Mouse (Mus musculus) central nervous system, embryonic 11.5 days (tissue): ENCODE results near the gene Slc34a1. TPM values are rescaled to one million over a fixed set of nuclear protein-coding genes. Genes with fewer than 3 reads are reported as not detected.

ENCODE experiments used
- polyA plus RNA-seq: library from polyadenylated mRNA; depleted of rRNA; stranded (reverse); fragments of >200 nt; gene quantifications from 2 replicates; pipeline ENCODE4 v1.2.3, GENCODE M21; 2012; rRNA removed

Gene Slc34a1
- 0.12 TPM in 1 of 2 replicates, not detected in the other for polyA plus RNA-seq

GRCm38 (mm10) chr13:55398088-55398487 lies at the start of gene Slc34a1:
Gene Slc34a1 (plus strand): TSS chr13:55398187.

GRCm38 (mm10) chr13:55362453-55363060 lies 35.4 kb upstream of the Slc34a1 start, which contains the start of gene Lman2:
Gene Lman2 (minus strand): TSS chr13:55362783.

GRCm38 (mm10) chr13:55369531-55370114 lies 28.4 kb upstream of the Slc34a1 start, which contains the start of gene Rgs14:
Gene Rgs14 (plus strand): TSS chr13:55369732.

GRCm38 (mm10) chr13:55414743-55415380 lies 16.9 kb downstream of the Slc34a1 start, which contains the start of gene Pfn3:
Gene Pfn3 (minus strand): TSS chr13:55415232.

GRCm38 (mm10) chr13:55426613-55427012 lies 28.6 kb downstream of the Slc34a1 start, which contains the start of gene F12:
Gene F12 (minus strand): TSS chr13:55426793.

GRCm38 (mm10) chr13:55444937-55445315 lies 46.9 kb downstream of the Slc34a1 start, which contains the start of gene Grk6:
Gene Grk6 (plus strand): TSS chr13:55445072.

GRCm38 (mm10) chr13:55464027-55464884 lies 66.3 kb downstream of the Slc34a1 start, which contains the start of gene Prr7:
Gene Prr7 (plus strand): TSS chr13:55464267.

Other genes with a start within 250 kb of the Slc34a1 start
- gene Fgfr4, start 245.5 kb upstream of the Slc34a1 start, polyA plus RNA-seq = 1.00 and 6.8 TPM in 2 replicates
- gene Nsd1, start 188.4 kb upstream of the Slc34a1 start, polyA plus RNA-seq = 51.9 and 60.8 TPM in 2 replicates
- 250 and 287 TPM in 2 replicates for gene Prelid1, start 77.7 kb upstream of the Slc34a1 start, polyA plus RNA-seq
- gene Rab24, start 76.2 kb upstream of the Slc34a1 start, polyA plus RNA-seq = 125 and 186 TPM in 2 replicates
- 38.5 and 43.5 TPM in 2 replicates for gene Mxd3, start 68.4 kb upstream of the Slc34a1 start, polyA plus RNA-seq
- gene Lman2, start 35.4 kb upstream of the Slc34a1 start, polyA plus RNA-seq = 69.7 and 78.2 TPM in 2 replicates
- 0.42 and 0.62 TPM in 2 replicates for gene Rgs14, start 28.5 kb upstream of the Slc34a1 start, polyA plus RNA-seq
- gene Pfn3, start 17.0 kb downstream of the Slc34a1 start, polyA plus RNA-seq = not detected in 2 replicates
- gene F12, start 28.6 kb downstream of the Slc34a1 start, polyA plus RNA-seq = 1.5 and 2.4 TPM in 2 replicates
- gene Grk6, start 46.9 kb downstream of the Slc34a1 start, polyA plus RNA-seq = 81.0 and 83.8 TPM in 2 replicates
- gene Prr7, start 66.1 kb downstream of the Slc34a1 start, polyA plus RNA-seq = 18.6 and 23.3 TPM in 2 replicates
- gene Dbn1, start 89.9 kb downstream of the Slc34a1 start, polyA plus RNA-seq = 432 and 1,182 TPM in 2 replicates
- gene Pdlim7, start 115.5 kb downstream of the Slc34a1 start, polyA plus RNA-seq = 75.3 and 103 TPM in 2 replicates
- 8.2 and 15.0 TPM in 2 replicates for gene Dok3, start 131.1 kb downstream of the Slc34a1 start, polyA plus RNA-seq
- 100 and 105 TPM in 2 replicates for gene Ddx41, start 138.5 kb downstream of the Slc34a1 start, polyA plus RNA-seq
- 137 and 175 TPM in 2 replicates for gene Fam193b, start 172.9 kb downstream of the Slc34a1 start, polyA plus RNA-seq
- 147 and 149 TPM in 2 replicates for gene Tmed9, start 175.5 kb downstream of the Slc34a1 start, polyA plus RNA-seq
- 27.5 and 30.1 TPM in 2 replicates for gene B4galt7, start 201.7 kb downstream of the Slc34a1 start, polyA plus RNA-seq
- gene Caml, start 224.8 kb downstream of the Slc34a1 start, polyA plus RNA-seq = 70.0 and 78.8 TPM in 2 replicates
- 67.7 and 99.4 TPM in 2 replicates for gene Ddx46, start 236.8 kb downstream of the Slc34a1 start, polyA plus RNA-seq